Mouse (Mus musculus) CD4-positive, CD25-positive, alpha-beta regulatory T cell, adult 2 months (primary cell): Measurements from ENCODE around the gene Zfp422.

Experiments used
- DNase-seq: peaks from one replicate; pipeline ENCODE4 v3.0.0-alpha.2; 2012; ENCODE audit warnings: low read depth, low spot score

Zfp422 gene

DNA sequence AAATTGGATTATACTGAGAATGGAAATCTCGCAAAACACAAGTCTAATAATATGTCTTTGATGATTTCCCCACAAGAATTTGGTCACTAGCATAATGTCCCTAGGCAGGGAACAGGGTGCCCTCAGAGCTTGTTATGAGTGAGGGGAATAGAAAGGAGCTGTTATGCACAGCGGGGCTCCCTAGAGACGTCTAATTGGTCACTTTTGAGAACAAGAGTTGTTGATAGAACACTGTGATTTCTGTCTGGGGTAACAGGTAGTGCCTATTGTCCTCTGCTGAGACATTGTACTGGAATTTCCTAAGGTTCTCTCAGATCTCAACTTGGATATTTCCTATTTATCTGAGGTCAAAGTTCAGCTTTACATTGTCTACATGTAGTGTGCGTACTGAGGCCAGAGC lies 44.7 kb downstream of the Zfp422 start, which contains the start of gene Olfr215:
TSS of gene Olfr215 (minus strand) at position 101 of the 400 bp plus-strand sequence.
- DNase-seq = no peak
